Mouse (Mus musculus) Patski (cell line): Measurements from ENCODE around the gene Entr1. TPM values are rescaled to one million over a fixed set of nuclear protein-coding genes. Genes with fewer than 3 reads are reported as not detected.
A peak's percentile ranks its signal among the peaks of the same experiment; 100 is the strongest.

Experiments
- ATAC-seq: fragments of 100-300 bp; one replicate; pipeline ENCODE4 v1.8.0; 2021
- CTCF ChIA-PET: fragments of 350-600 bp; sonication (Branson Sonifier 250); formaldehyde crosslinking; loops from one replicate; lab custom pipeline; 2022; ENCODE audit warnings: inconsistent platforms; lab: Charles Lee
- POLR2A ChIA-PET: fragments of 350-600 bp; sonication (Branson Sonifier 250); formaldehyde crosslinking; loops from one replicate; lab custom pipeline; 2022; ENCODE audit warnings: antibody characterized with exemption, inconsistent platforms; lab: Charles Lee
- DNase-seq: peaks from one replicate; pipeline ENCODE4 v3.0.0-alpha.2; 2011; ENCODE audit warnings: low read depth, low spot score
- H3K27me3 ChIP-seq: fragments of 371-371 bp; one replicate; pipeline ENCODE4 v1.5.1; 2021
- CTCF ChIP-seq: fragments of 100-300 bp; IDR thresholded peaks from one replicate; pipeline ENCODE4 v1.5.1; 2021
- in situ Hi-C: fragments of 300-500 bp; cut with MboI; formaldehyde crosslinking; loops from 3 replicates; pipeline ENCODE4 v1.11.1; 2018; ENCODE audit warnings: low pct_unique_long_range_greater_than_20kb, mixed read lengths
- polyA plus RNA-seq: library from polyadenylated mRNA; unstranded; gene quantifications from one replicate; pipeline ENCODE4 v1.2.3, GENCODE M21; 2021

The Entr1 gene
- polyA plus RNA-seq, 1 experiment from 2014 or later: 89.9 TPM

GRCm38 (mm10) chr2:26410931-26411411 is 21.9 kb upstream of the Entr1 start:
- ATAC-seq (no peak), DNase-seq (no peak)
- TF ChIP-seq CTCF: no peak
- ChIA-PET POLR2A (interaction anchor here (1.4 kb wide), 1 partner anchor 8 kb away, joined by 4 read pairs; no protein-coding TSS in a partner anchor), CTCF (interaction anchor here (0.8 to 3.3 kb wide), 3 partner anchors 24 to 114 kb away, joined by 3 to 10 read pairs (median 3); no protein-coding TSS in a partner anchor)
- no peaks in the 10 kb centered on the region for H3K27me3 ChIP-seq
- in situ Hi-C loops: no loop called here

- DNase-seq (no peak), ATAC-seq (no peak)
- in situ Hi-C loops: no loop called here
- ChIA-PET CTCF (interaction anchor here (1.4 to 3.3 kb wide), 4 partner anchors 14 to 94 kb away, joined by 3 to 10 read pairs (median 6); no protein-coding TSS in a partner anchor), POLR2A (interaction anchor here (0.8 to 1.4 kb wide), 3 partner anchors 9 to 90 kb away, joined by 3 to 4 read pairs (median 3); no protein-coding TSS in a partner anchor)
- no peaks in the 10 kb centered on the region for H3K27me3 ChIP-seq
- no peak for TF ChIP-seq CTCF
These were observed 21.0 kb upstream of the Entr1 start for GRCm38 (mm10) chr2:26410091-26410490.

- ChIA-PET CTCF (interaction anchor here (0.7 to 3.3 kb wide), 19 partner anchors 9 to 160 kb away, joined by 3 to 15 read pairs (median 4); partner anchors contain the start of genes Entr1, Pmpca and Sec16a), POLR2A (interaction anchor here (0.6 to 1.0 kb wide), 2 partner anchors 10 to 829 kb away, joined by 3 to 4 read pairs; no protein-coding TSS in a partner anchor)
- DNase-seq (no peak), ATAC-seq (no peak)
- H3K27me3 ChIP-seq: no peaks in the 10 kb centered on the region
- in situ Hi-C loops: no loop called here
- TF ChIP-seq CTCF: no peak
These were observed 20.2 kb upstream of the Entr1 start for GRCm38 (mm10) chr2:26409362-26409761.

GRCm38 (mm10) chr2:26408515-26409356 is 19.6 kb upstream of the Entr1 start, which contains the start of gene Inpp5e:
TSS of gene Inpp5e (minus strand) at chr2:26409203.
- no peak for TF ChIP-seq CTCF
- CTCF ChIA-PET: interaction anchor here (0.7 to 3.3 kb wide), 19 partner anchors 8 to 161 kb away, joined by 3 to 15 read pairs (median 4); partner anchors contain the start of genes Entr1, Pmpca and Sec16a
- peak; percentile 58 for DNase-seq
- peak; percentile 88 for ATAC-seq
- no peaks in the 10 kb centered on the region for H3K27me3 ChIP-seq
- POLR2A ChIA-PET: interaction anchor here (0.6 to 1.0 kb wide), 3 partner anchors 10 to 828 kb away, joined by 3 to 4 read pairs (median 3); no protein-coding TSS in a partner anchor
- in situ Hi-C loops: no loop called here

GRCm38 (mm10) chr2:26403306-26403705 is 14.2 kb upstream of the Entr1 start:
- TF ChIP-seq CTCF: no peak
- in situ Hi-C loops: no loop called here
- POLR2A ChIA-PET: no interaction called here

GRCm38 (mm10) chr2:26402265-26402664 is 13.1 kb upstream of the Entr1 start:
- ATAC-seq: no peak
- CTCF ChIA-PET: no interaction called here
- TF ChIP-seq CTCF: no peak
- in situ Hi-C loops: no loop called here
- no peak for DNase-seq
- H3K27me3 ChIP-seq: no peaks in the 10 kb centered on the region
- POLR2A ChIA-PET: interaction anchor here (0.6 to 1.1 kb wide), 2 partner anchors 11 to 164 kb away, joined by 3 to 5 read pairs; no protein-coding TSS in a partner anchor

More at GRCm38 (mm10) chr2:26403306-26403705, 14.2 kb upstream of the Entr1 start:
- no peaks in the 10 kb centered on the region for H3K27me3 ChIP-seq
- CTCF ChIA-PET: interaction anchor here (1.5 kb wide), 1 partner anchor 12 kb away, joined by 4 read pairs; no protein-coding TSS in a partner anchor
- no peak for DNase-seq
- no peak for ATAC-seq

- ChIA-PET CTCF (interaction anchor here (0.9 kb wide), 1 partner anchor 8 kb away, joined by 3 read pairs; the partner anchor contains the start of gene Inpp5e), POLR2A (interaction anchor here (1.1 kb wide), 1 partner anchor 10 kb away, joined by 3 read pairs; no protein-coding TSS in a partner anchor)
- in situ Hi-C loops: no loop called here
- ATAC-seq (no peak), DNase-seq (no peak)
- no peak for TF ChIP-seq CTCF
- no peaks in the 10 kb centered on the region for H3K27me3 ChIP-seq
These were observed 11.9 kb upstream of the Entr1 start for GRCm38 (mm10) chr2:26401023-26401422.

- in situ Hi-C loops: no loop called here
These were observed 11.2 kb upstream of the Entr1 start for GRCm38 (mm10) chr2:26400296-26400695.

GRCm38 (mm10) chr2:26399647-26400046 is 10.5 kb upstream of the Entr1 start:
- TF ChIP-seq CTCF: no peak
- DNase-seq (no peak), ATAC-seq (no peak)
- CTCF ChIA-PET: interaction anchor here (1.0 to 2.1 kb wide), 2 partner anchors 9 to 74 kb away, joined by 4 to 6 read pairs; partner anchors contain the start of gene Inpp5e
- in situ Hi-C loops: no loop called here
- no peaks in the 10 kb centered on the region for H3K27me3 ChIP-seq
- POLR2A ChIA-PET: interaction anchor here (1.0 to 1.5 kb wide), 2 partner anchors 10 to 11 kb away, joined by 3 read pairs; partner anchors contain the start of genes Entr1 and Pmpca

More at GRCm38 (mm10) chr2:26400296-26400695, 11.2 kb upstream of the Entr1 start:
- CTCF ChIA-PET: interaction anchor here (0.9 to 2.1 kb wide), 2 partner anchors 9 kb away, joined by 3 to 6 read pairs; partner anchors contain the start of gene Inpp5e
- no peaks in the 10 kb centered on the region for H3K27me3 ChIP-seq
- POLR2A ChIA-PET: no interaction called here
- no peak for DNase-seq
- TF ChIP-seq CTCF: no peak
- no peak for ATAC-seq
